Mouse (Mus musculus): Measurements from ENCODE around the gene Gm45623. TPM values are rescaled to one million over a fixed set of nuclear protein-coding genes. Genes with fewer than 3 reads are reported as not detected.

The Gm45623 gene
- polyA plus RNA-seq, 1 experiment from 2014 or later, result 1.1 TPM

- H3K4me1 ChIP-seq (ENCODE audit: control insufficient read depth, insufficient read depth, low read length), result no peaks in the 10 kb centered on the region
- peaks cover 84% of the 10 kb centered on the region for H3K36me3 ChIP-seq (ENCODE audit: control insufficient read depth, insufficient read depth, low read length)
- no peak for ATAC-seq (ENCODE audit: low FRiP score, low TSS enrichment)
- no peak for DNase-seq
- no peaks in the 10 kb centered on the region for H3K27me3 ChIP-seq (ENCODE audit: control insufficient read depth, insufficient read depth, low read length)
- no peaks in the 10 kb centered on the region for H3K9me3 ChIP-seq (ENCODE audit: control insufficient read depth, low read length)
- H3K4me2 ChIP-seq (ENCODE audit: low read length), result no peak overlapping the region
- no peak overlapping the region for H3K27ac ChIP-seq (replicated peaks; ENCODE audit: low read depth, low read length)
- no peak overlapping the region for H3K9ac ChIP-seq (replicated peaks; ENCODE audit: low read length)
- no peak overlapping the region for H3K4me3 ChIP-seq (replicated peaks; ENCODE audit: low read depth, low read length)
- WGBS, result 97% methylated on average over 7 of the region's 7 CpGs
These were observed 24.6 kb downstream of the Gm45623 start for GRCm38 (mm10) chr13:56729046-56729445.

- WGBS, result 95% methylated on average over 4 of the region's 4 CpGs
- Histone ChIP-seq H3K4me3 (replicated peaks; ENCODE audit: low read depth, low read length) (no peak overlapping the region), H3K4me2 (ENCODE audit: low read length) (no peak overlapping the region), H3K27ac (replicated peaks; ENCODE audit: low read depth, low read length) (no peak overlapping the region), H3K27me3 (ENCODE audit: control insufficient read depth, insufficient read depth, low read length) (no peaks in the 10 kb centered on the region), H3K36me3 (ENCODE audit: control insufficient read depth, insufficient read depth, low read length) (peaks cover 68% of the 10 kb centered on the region), H3K9me3 (ENCODE audit: control insufficient read depth, low read length) (no peaks in the 10 kb centered on the region), H3K9ac (replicated peaks; ENCODE audit: low read length) (no peak overlapping the region), H3K4me1 (ENCODE audit: control insufficient read depth, insufficient read depth, low read length) (no peaks in the 10 kb centered on the region)
- DNase-seq (no peak), ATAC-seq (ENCODE audit: low FRiP score, low TSS enrichment) (no peak)
These were observed 27.1 kb downstream of the Gm45623 start for GRCm38 (mm10) chr13:56726551-56726950.

GRCm38 (mm10) chr13:56712221-56712620 lies 41.4 kb downstream of the Gm45623 start:
- no peak overlapping the region for H3K4me2 ChIP-seq (ENCODE audit: low read length)
- no peak overlapping the region for H3K9ac ChIP-seq (replicated peaks; ENCODE audit: low read length)
- ATAC-seq (ENCODE audit: low FRiP score, low TSS enrichment), result no peak
- H3K27ac ChIP-seq (replicated peaks; ENCODE audit: low read depth, low read length), result no peak overlapping the region
- 100% methylated on average over 2 of the region's 2 CpGs for WGBS
- no peak for DNase-seq
- H3K4me3 ChIP-seq (replicated peaks; ENCODE audit: low read depth, low read length), result no peak overlapping the region
- H3K4me1 ChIP-seq (ENCODE audit: control insufficient read depth, insufficient read depth, low read length), result peaks cover 11% of the 10 kb centered on the region; the same call in 1 of the 2 replicates
- no peaks in the 10 kb centered on the region for H3K36me3 ChIP-seq (ENCODE audit: control insufficient read depth, insufficient read depth, low read length)
- no peaks in the 10 kb centered on the region for H3K27me3 ChIP-seq (ENCODE audit: control insufficient read depth, insufficient read depth, low read length)
- H3K9me3 ChIP-seq (ENCODE audit: control insufficient read depth, low read length), result no peaks in the 10 kb centered on the region

- no peak overlapping the region for H3K9ac ChIP-seq (replicated peaks; ENCODE audit: low read length)
- no peaks in the 10 kb centered on the region for H3K36me3 ChIP-seq (ENCODE audit: control insufficient read depth, insufficient read depth, low read length)
- no peaks in the 10 kb centered on the region for H3K9me3 ChIP-seq (ENCODE audit: control insufficient read depth, low read length)
- no peak for DNase-seq
- H3K4me2 ChIP-seq (ENCODE audit: low read length), result no peak overlapping the region
- no peaks in the 10 kb centered on the region for H3K27me3 ChIP-seq (ENCODE audit: control insufficient read depth, insufficient read depth, low read length)
- 74% methylated on average over 2 of the region's 2 CpGs for WGBS
- no peak overlapping the region for H3K27ac ChIP-seq (replicated peaks; ENCODE audit: low read depth, low read length)
- ATAC-seq (ENCODE audit: low FRiP score, low TSS enrichment), result no peak
- peaks cover 25% of the 10 kb centered on the region for H3K4me1 ChIP-seq (ENCODE audit: control insufficient read depth, insufficient read depth, low read length)
- H3K4me3 ChIP-seq (replicated peaks; ENCODE audit: low read depth, low read length), result no peak overlapping the region
These were observed 43.0 kb downstream of the Gm45623 start for GRCm38 (mm10) chr13:56710620-56711019.

- Histone ChIP-seq H3K27me3 (ENCODE audit: control insufficient read depth, insufficient read depth, low read length) (no peaks in the 10 kb centered on the region), H3K9me3 (ENCODE audit: control insufficient read depth, low read length) (no peaks in the 10 kb centered on the region), H3K36me3 (ENCODE audit: control insufficient read depth, insufficient read depth, low read length) (no peaks in the 10 kb centered on the region), H3K4me1 (ENCODE audit: control insufficient read depth, insufficient read depth, low read length) (peaks cover 41% of the 10 kb centered on the region), H3K27ac (replicated peaks; ENCODE audit: low read depth, low read length) (no peak overlapping the region), H3K9ac (replicated peaks; ENCODE audit: low read length) (no peak overlapping the region), H3K4me3 (replicated peaks; ENCODE audit: low read depth, low read length) (no peak overlapping the region), H3K4me2 (ENCODE audit: low read length) (no peak overlapping the region)
- DNase-seq (no peak), ATAC-seq (ENCODE audit: low FRiP score, low TSS enrichment) (no peak)
- 76% methylated on average over 4 of the region's 4 CpGs for WGBS
These were observed 46.0 kb downstream of the Gm45623 start for GRCm38 (mm10) chr13:56707606-56708005.

GRCm38 (mm10) chr13:56707111-56707510 lies 46.5 kb downstream of the Gm45623 start:
- Histone ChIP-seq H3K4me2 (ENCODE audit: low read length) (no peak overlapping the region), H3K36me3 (ENCODE audit: control insufficient read depth, insufficient read depth, low read length) (no peaks in the 10 kb centered on the region), H3K4me1 (ENCODE audit: control insufficient read depth, insufficient read depth, low read length) (peaks cover 45% of the 10 kb centered on the region), H3K27me3 (ENCODE audit: control insufficient read depth, insufficient read depth, low read length) (no peaks in the 10 kb centered on the region), H3K9me3 (ENCODE audit: control insufficient read depth, low read length) (no peaks in the 10 kb centered on the region), H3K27ac (replicated peaks; ENCODE audit: low read depth, low read length) (no peak overlapping the region), H3K9ac (replicated peaks; ENCODE audit: low read length) (no peak overlapping the region), H3K4me3 (replicated peaks; ENCODE audit: low read depth, low read length) (no peak overlapping the region)
- ATAC-seq (ENCODE audit: low FRiP score, low TSS enrichment), result no peak
- 96% methylated on average over 4 of the region's 4 CpGs for WGBS
- no peak for DNase-seq

- Histone ChIP-seq H3K36me3 (ENCODE audit: control insufficient read depth, insufficient read depth, low read length) (no peaks in the 10 kb centered on the region), H3K9ac (replicated peaks; ENCODE audit: low read length) (peak overlapping the region; percentile 92; the same call in 1 of the 2 replicates), H3K4me3 (replicated peaks; ENCODE audit: low read depth, low read length) (peak overlapping the region; percentile 71), H3K27me3 (ENCODE audit: control insufficient read depth, insufficient read depth, low read length) (no peaks in the 10 kb centered on the region), H3K4me1 (ENCODE audit: control insufficient read depth, insufficient read depth, low read length) (peaks cover 44% of the 10 kb centered on the region), H3K4me2 (ENCODE audit: low read length) (peak overlapping the region; percentile 70), H3K27ac (replicated peaks; ENCODE audit: low read depth, low read length) (no peak overlapping the region), H3K9me3 (ENCODE audit: control insufficient read depth, low read length) (no peaks in the 10 kb centered on the region)
- ATAC-seq (ENCODE audit: low FRiP score, low TSS enrichment), result no peak
- DNase-seq, result no peak
- 85% methylated on average over 2 of the region's 2 CpGs for WGBS
These were observed 49.0 kb downstream of the Gm45623 start for GRCm38 (mm10) chr13:56704596-56704995.

GRCm38 (mm10) chr13:56703871-56704321 lies 49.7 kb downstream of the Gm45623 start:
- peaks cover 40% of the 10 kb centered on the region for H3K4me1 ChIP-seq (ENCODE audit: control insufficient read depth, insufficient read depth, low read length)
- H3K9ac ChIP-seq (replicated peaks; ENCODE audit: low read length), result peak overlapping the region; percentile 92
- H3K27ac ChIP-seq (replicated peaks; ENCODE audit: low read depth, low read length), result peak overlapping the region; percentile 99
- DNase-seq (peak; percentile 52), ATAC-seq (ENCODE audit: low FRiP score, low TSS enrichment) (peak; percentile 14; the same call in 1 of the 2 replicates)
- H3K27me3 ChIP-seq (ENCODE audit: control insufficient read depth, insufficient read depth, low read length), result no peaks in the 10 kb centered on the region
- under 1% methylated on average over 11 of the region's 11 CpGs for WGBS
- H3K9me3 ChIP-seq (ENCODE audit: control insufficient read depth, low read length), result no peaks in the 10 kb centered on the region
- no peaks in the 10 kb centered on the region for H3K36me3 ChIP-seq (ENCODE audit: control insufficient read depth, insufficient read depth, low read length)
- peak overlapping the region; percentile 70 for H3K4me2 ChIP-seq (ENCODE audit: low read length)
- H3K4me3 ChIP-seq (replicated peaks; ENCODE audit: low read depth, low read length), result peak overlapping the region; percentile 71

GRCm38 (mm10) chr13:56703222-56703870 lies 50.3 kb downstream of the Gm45623 start:
- peak overlapping the region; percentile 70 for H3K4me2 ChIP-seq (ENCODE audit: low read length)
- H3K9ac ChIP-seq (replicated peaks; ENCODE audit: low read length), result peak overlapping the region; percentile 92
- peak overlapping the region; percentile 71 for H3K4me3 ChIP-seq (replicated peaks; ENCODE audit: low read depth, low read length)
- H3K27ac ChIP-seq (replicated peaks; ENCODE audit: low read depth, low read length), result peak overlapping the region; percentile 99
- no peaks in the 10 kb centered on the region for H3K9me3 ChIP-seq (ENCODE audit: control insufficient read depth, low read length)
- no peaks in the 10 kb centered on the region for H3K36me3 ChIP-seq (ENCODE audit: control insufficient read depth, insufficient read depth, low read length)
- H3K4me1 ChIP-seq (ENCODE audit: control insufficient read depth, insufficient read depth, low read length), result peaks cover 45% of the 10 kb centered on the region
- WGBS, result under 1% methylated on average over 63 of the region's 80 CpGs
- DNase-seq (peak; percentile 91), ATAC-seq (ENCODE audit: low FRiP score, low TSS enrichment) (peak; percentile 79)
- no peaks in the 10 kb centered on the region for H3K27me3 ChIP-seq (ENCODE audit: control insufficient read depth, insufficient read depth, low read length)

Measured in midbrain, embryonic 14.5 days (tissue).